Mouse (Mus musculus) neutrophil, adult 59 days (primary cell): Measurements from ENCODE around the gene Inhba. TPM values are rescaled to one million over a fixed set of nuclear protein-coding genes. Genes with fewer than 3 reads are reported as not detected.

Experiments used
- total RNA-seq, 2 experiments: library from RNA; stranded (reverse); gene quantifications; 1 replicate in 1 of 2; 2 replicates in 1 of 2; pipeline ENCODE4 v1.2.4; 2023

Gene Inhba
- 10 to 100 TPM; 24.6 to 30.7 TPM for total RNA-seq

GRCm38 (mm10) chr13:16011372-16012242 lies at the start of gene Inhba:
Gene Inhba, plus strand, starts transcription at chr13:16011851.

